Mouse (Mus musculus) liver, embryonic 14.5 days (tissue): ENCODE data around the gene Rad51c.

Experiments
- CTCF ChIP-seq: IDR thresholded peaks from 2 replicates; pipeline ENCODE4 v1.5.1; 2016; ENCODE audit warnings: antibody characterized with exemption, low read depth, control low read depth
- EP300 ChIP-seq: IDR thresholded peaks from 2 replicates; pipeline ENCODE4 v1.6.1; 2016; ENCODE audit warnings: antibody characterized with exemption, low read depth

GRCm38 (mm10) chr11:87359262-87359612 is 45.5 kb downstream of the Rad51c start:
- TF ChIP-seq CTCF (no peak), EP300 (no peak)
